Mouse (Mus musculus) bone marrow, adult 2 months (tissue): ENCODE results near the gene Clec2l.

Source experiments
- CTCF ChIP-seq: fragments of 200-500 bp; IDR thresholded peaks from 2 replicates; pipeline ENCODE4 v1.5.1; 2011; ENCODE audit warnings: low read length, control low read depth; ENCODE audit not compliant: control insufficient read depth, insufficient read depth
- POLR2A ChIP-seq: fragments of 200-500 bp; IDR thresholded peaks from 2 replicates; pipeline ENCODE4 v1.6.1; 2011; ENCODE audit warnings: low read depth, mild to moderate bottlenecking, control low read depth, low read length, borderline replicate concordance; ENCODE audit not compliant: control insufficient read depth

GRCm38 (mm10) chr6:38649545-38649944, 13.3 kb upstream of the Clec2l start:
- TF ChIP-seq POLR2A = no peak
- peak; percentile 56 for TF ChIP-seq CTCF
